Mouse (Mus musculus): ENCODE measurements around the gene P2ry2.

Gene P2ry2

GRCm38 (mm10) chr7:100984452-100985395, 27.9 kb downstream of the P2ry2 start:
- no peak for DNase-seq (ENCODE audit: low read depth)

- peak; percentile 85 for DNase-seq (ENCODE audit: low read depth)
These were observed 33.5 kb downstream of the P2ry2 start for GRCm38 (mm10) chr7:100979175-100979574.

- DNase-seq (ENCODE audit: low read depth) = no peak
These were observed 34.5 kb downstream of the P2ry2 start for GRCm38 (mm10) chr7:100978171-100978570.

- no peak for DNase-seq (ENCODE audit: low read depth)
These were observed 38.3 kb downstream of the P2ry2 start, which contains the start of gene P2ry6 for GRCm38 (mm10) chr7:100974135-100974903. TSS of gene P2ry6 (minus strand) at chr7:100974649.

GRCm38 (mm10) chr7:100972875-100973274, 39.8 kb downstream of the P2ry2 start:
- DNase-seq (ENCODE audit: low read depth) = no peak

- DNase-seq (ENCODE audit: low read depth) = no peak
These were observed 43.6 kb downstream of the P2ry2 start for GRCm38 (mm10) chr7:100968874-100969659.

- no peak for DNase-seq (ENCODE audit: low read depth)
These were observed 44.3 kb downstream of the P2ry2 start for GRCm38 (mm10) chr7:100968376-100968775.

GRCm38 (mm10) chr7:100967850-100968249, 44.8 kb downstream of the P2ry2 start:
- no peak for DNase-seq (ENCODE audit: low read depth)

GRCm38 (mm10) chr7:100966014-100966413, 46.7 kb downstream of the P2ry2 start:
- no peak for DNase-seq (ENCODE audit: low read depth)

GRCm38 (mm10) chr7:100965079-100965478, 47.6 kb downstream of the P2ry2 start:
- peak; percentile 56 for DNase-seq (ENCODE audit: low read depth)

GRCm38 (mm10) chr7:100964242-100964641, 48.4 kb downstream of the P2ry2 start:
- no peak for DNase-seq (ENCODE audit: low read depth)

GRCm38 (mm10) chr7:100963381-100963780, 49.3 kb downstream of the P2ry2 start:
- no peak for DNase-seq (ENCODE audit: low read depth)

- DNase-seq (ENCODE audit: low read depth) = no peak
These were observed 51.5 kb downstream of the P2ry2 start for GRCm38 (mm10) chr7:100961146-100961545.

- no peak for DNase-seq (ENCODE audit: low read depth)
These were observed 52.2 kb downstream of the P2ry2 start for GRCm38 (mm10) chr7:100960462-100960861.

GRCm38 (mm10) chr7:100958426-100958825, 54.2 kb downstream of the P2ry2 start:
- peak; percentile 17 for DNase-seq (ENCODE audit: low read depth)

GRCm38 (mm10) chr7:100952686-100953085, 60.0 kb downstream of the P2ry2 start:
- no peak for DNase-seq (ENCODE audit: low read depth)

- DNase-seq (ENCODE audit: low read depth) = no peak
These were observed 60.8 kb downstream of the P2ry2 start for GRCm38 (mm10) chr7:100951903-100952302.

GRCm38 (mm10) chr7:100950481-100951010, 62.1 kb downstream of the P2ry2 start:
- no peak for DNase-seq (ENCODE audit: low read depth)

GRCm38 (mm10) chr7:100950031-100950430, 62.6 kb downstream of the P2ry2 start:
- no peak for DNase-seq (ENCODE audit: low read depth)

Data from NIH3T3 (cell line).